Mouse (Mus musculus) layer of hippocampus, postnatal 10 days (tissue): ENCODE results near the gene Zfp667. TPM values are rescaled to one million over a fixed set of nuclear protein-coding genes. Genes with fewer than 3 reads are reported as not detected.
"Not testable (repeated sequence)": the region's sequence is repeated elsewhere in the genome, so short reads cannot be mapped to it uniquely, and the experiment has no call there.

Experiments used
- DNase-seq, 2 experiments: peaks; one replicate each; pipeline ENCODE4 v3.0.0; 2021; ENCODE audit warnings: low spot score in 2 of 2
- long read RNA-seq: library from polyadenylated mRNA; stranded (forward); transcript quantifications from one replicate; pipeline ENCODE4 v2.0.0, GENCODE M21; 2023
- total RNA-seq, 2 experiments: library from RNA; stranded (reverse); gene quantifications; 2 replicates each; pipeline ENCODE4 v1.2.3; 2021

Gene Zfp667
- total RNA-seq, result 10 to 100 TPM; 14.5 to 17.2 TPM
- long read RNA-seq, transcript Zfp667-201 (5 exons, 3,672 nt), result major isoform, 5 of 12 reads
- long read RNA-seq, partial matches to known transcripts, result 1 of 12 reads
- long read RNA-seq, other reads (novel, unspliced or antisense), result 6 of 12 reads

- peak; percentile 98 to 99 for DNase-seq
Observed at GRCm38 (mm10) chr7:6285842-6286705, at the start of gene Zfp667. Zfp667 (plus strand) TSS chr7:6286579.

- no peak for DNase-seq
Observed at GRCm38 (mm10) chr7:6239787-6240186, 46.6 kb upstream of the Zfp667 start.

DNA sequence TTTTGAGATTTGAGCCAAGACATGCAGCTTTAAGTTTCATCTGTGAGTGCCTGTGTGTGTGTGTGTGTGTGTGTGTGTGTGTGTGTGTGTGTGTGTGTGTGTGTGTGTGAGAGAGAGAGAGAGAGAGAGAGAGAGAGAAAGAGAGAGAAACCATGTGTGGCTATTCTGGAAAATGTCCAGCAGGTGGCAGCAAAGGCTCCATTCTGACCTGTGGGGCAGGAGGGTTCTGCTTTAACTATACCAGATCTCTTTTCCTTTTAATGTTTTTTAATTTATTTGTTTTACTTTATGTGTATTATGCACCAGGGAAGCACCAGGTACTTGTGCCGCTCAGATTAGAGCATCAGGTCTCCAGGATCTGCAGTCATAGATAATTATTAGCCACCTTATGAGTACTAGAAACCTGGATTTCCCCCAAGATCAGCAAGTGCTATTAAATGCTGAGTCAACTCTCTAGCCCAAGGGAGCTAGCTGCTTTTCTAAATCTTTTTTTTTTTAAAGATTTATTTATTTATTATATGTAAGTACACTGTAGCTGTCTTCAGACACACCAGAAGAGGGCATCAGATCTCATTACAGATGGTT, 45.4 kb upstream of the Zfp667 start:
- DNase-seq, result peak; percentile 36 to 53

- DNase-seq, result no peak
Observed at GRCm38 (mm10) chr7:6244361-6245292, 41.8 kb upstream of the Zfp667 start.

DNA sequence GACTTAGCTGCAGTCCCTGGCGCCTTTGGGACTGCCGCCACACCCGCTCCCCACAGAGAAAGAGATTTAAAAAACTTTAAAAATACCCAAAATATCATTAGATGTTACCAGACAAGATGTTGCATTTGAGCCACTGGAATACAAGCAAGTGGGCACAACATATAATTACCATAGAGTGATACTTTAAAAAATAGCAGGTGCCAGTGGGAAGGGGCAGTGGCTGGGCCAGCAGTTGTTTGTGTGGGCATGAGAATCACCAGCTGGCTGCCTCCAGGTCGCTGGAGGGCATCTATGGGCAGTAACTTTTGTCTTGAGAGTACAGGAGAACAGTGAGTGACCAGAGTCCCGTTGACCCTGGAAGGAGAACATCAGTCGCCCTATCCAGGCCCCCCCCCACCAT, 34.0 kb upstream of the Zfp667 start, which contains the start of gene Epp13:
Gene Epp13 (plus strand): TSS at position 301 of the 400 bp plus-strand sequence.
- DNase-seq, result no peak

GRCm38 (mm10) chr7:6254451-6254850, 31.9 kb upstream of the Zfp667 start:
- no peak for DNase-seq

DNA sequence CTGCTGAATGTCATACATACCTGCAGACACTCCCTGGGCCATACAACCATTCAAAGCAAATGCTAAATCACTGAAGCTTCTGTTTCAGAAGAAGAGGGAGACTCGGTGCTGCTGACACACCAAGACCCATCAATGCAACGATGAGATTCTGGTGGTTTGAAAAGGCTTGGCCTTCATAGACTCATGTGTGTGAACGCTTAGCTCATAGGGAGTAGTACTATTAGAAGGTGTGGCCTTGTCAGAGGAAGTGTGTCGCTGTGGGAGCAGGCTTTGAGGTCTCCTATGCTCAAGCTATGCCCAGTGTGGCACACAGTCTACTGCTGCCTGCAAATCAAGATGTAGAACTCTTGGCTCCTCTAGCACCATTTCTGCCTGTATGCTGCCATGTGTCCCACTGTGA, 29.0 kb upstream of the Zfp667 start:
- DNase-seq, result no peak

GRCm38 (mm10) chr7:6258232-6259220, 27.9 kb upstream of the Zfp667 start:
- DNase-seq, result no peak

DNA sequence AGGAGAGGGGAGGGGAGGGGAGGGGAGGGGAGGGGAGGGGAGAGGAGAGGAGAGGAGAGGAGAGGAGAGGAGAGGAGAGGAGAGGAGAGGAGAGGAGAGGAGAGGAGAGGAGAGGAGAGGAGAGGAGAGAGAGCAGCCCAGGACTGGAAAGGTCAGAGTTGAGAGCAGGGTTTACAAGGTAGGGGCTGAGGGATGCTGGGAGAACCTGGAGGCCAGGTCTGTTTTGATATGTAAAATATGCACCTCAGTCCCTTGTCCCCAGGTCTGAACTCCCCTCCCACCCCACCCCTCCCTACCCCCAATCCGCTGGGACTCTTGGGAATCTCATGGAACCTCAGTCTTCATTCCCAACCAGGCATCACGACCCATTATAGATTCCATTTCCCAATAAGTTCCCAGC, 26.4 kb upstream of the Zfp667 start:
- not testable (repeated sequence) for DNase-seq

DNA sequence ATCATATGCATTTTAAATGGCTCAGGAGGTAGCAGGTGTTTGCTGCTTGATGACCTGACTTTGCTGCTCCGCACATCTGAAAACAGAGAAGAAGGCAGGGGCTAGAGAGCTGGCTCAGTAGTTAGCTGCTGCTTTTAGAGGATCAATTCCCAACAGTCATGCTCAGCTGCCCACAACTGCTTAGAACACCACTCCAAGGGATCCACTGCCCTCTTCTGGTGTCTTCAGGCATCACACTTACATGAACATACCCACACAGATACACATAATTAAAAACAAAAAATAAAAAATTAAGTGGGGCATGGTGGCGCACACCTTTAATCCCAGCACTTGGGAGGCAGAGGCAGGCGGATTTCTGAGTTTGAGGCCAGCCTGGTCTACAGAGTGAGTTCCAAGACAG, 24.3 kb upstream of the Zfp667 start:
- no peak for DNase-seq

DNA sequence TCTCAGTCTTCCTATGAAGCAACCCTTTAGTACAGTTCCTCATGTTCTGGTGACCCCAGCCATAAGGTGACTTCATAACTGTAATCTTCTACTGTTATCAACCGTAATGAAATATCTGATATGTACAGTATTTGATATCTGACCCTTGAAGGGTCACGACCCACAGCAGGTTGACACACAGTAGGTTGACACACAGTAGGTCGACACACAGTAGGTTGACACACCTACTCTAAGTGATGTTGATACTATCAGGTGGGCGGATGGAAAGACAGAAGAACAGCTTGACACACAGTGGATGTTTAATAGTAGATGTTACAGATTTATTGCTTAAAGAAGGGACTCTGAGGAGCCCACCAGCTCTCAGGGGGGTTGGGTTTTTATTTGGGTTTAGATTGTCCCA, 23.4 kb upstream of the Zfp667 start:
- DNase-seq, result no peak

- DNase-seq, result peak; percentile 37 to 47
Observed at GRCm38 (mm10) chr7:6265695-6266094, 20.7 kb upstream of the Zfp667 start.

DNA sequence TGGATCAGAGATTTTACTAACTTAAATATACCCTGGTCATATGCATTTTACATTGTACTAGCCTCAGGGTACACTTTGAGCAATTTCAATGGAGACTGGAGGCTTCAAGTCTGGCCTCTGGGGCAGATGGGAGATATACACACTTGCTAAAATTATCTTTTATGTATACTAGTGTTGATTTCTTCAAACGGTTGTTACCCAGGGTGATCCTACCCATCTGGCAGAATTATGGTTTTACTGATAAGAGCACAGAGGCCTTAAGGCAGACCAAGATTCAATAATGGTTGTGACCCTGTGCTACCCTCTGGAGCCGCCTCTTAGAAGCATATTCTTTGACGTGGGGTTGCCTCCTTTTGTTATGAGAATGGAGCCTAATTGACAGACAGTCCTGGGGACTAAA, 8.5 kb upstream of the Zfp667 start:
- no peak for DNase-seq

DNA sequence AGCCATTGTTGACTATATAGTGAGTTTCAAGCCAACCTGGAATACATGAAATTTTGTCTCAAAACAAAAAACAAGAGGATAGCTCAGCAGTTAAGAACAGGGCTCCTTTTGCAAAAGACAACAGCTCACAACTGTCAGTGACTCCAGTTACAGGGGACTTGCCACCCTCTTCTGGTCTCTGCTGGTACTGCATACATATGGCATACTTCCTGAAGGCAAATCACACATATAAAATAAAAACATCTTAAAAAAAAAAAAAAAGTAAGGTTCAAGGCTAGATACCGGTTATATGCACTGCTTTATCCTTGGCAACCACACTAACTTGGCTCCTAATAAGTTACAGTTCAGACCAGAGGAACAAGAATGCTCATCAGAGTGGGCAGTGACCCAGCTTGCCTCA, 3.6 kb upstream of the Zfp667 start:
- peak; percentile 85 to 88 for DNase-seq

DNA sequence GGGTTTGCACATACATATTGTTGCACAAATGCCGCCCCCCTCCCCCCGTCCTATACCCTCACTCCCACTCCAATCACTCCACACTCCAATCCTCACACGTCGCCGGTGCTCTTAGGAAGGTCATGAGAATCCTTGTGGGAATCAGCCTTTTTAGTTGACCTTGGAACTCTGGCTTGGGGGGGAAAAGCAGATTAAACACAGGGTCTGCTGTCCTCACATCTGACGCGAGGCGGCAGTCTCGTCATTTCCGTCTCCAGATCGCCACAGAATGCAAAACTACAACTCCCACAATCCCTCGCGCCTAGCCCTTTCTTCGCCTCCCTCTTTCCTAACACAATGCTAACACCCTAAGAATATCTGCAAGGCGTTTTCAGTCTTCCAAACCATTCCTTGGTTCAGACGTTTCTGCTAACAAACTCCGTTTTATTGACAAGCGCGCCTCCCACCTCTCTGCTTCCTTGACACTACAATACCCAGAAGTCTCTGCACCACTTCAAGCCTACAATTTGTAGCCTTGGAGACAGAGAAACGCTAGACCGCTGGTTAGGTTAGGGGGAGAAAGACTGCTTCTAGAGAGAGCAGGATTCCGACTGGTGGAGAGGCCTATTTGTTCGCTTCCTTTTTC, 2.8 kb upstream of the Zfp667 start:
- DNase-seq, result peak; percentile 80 to 86

DNA sequence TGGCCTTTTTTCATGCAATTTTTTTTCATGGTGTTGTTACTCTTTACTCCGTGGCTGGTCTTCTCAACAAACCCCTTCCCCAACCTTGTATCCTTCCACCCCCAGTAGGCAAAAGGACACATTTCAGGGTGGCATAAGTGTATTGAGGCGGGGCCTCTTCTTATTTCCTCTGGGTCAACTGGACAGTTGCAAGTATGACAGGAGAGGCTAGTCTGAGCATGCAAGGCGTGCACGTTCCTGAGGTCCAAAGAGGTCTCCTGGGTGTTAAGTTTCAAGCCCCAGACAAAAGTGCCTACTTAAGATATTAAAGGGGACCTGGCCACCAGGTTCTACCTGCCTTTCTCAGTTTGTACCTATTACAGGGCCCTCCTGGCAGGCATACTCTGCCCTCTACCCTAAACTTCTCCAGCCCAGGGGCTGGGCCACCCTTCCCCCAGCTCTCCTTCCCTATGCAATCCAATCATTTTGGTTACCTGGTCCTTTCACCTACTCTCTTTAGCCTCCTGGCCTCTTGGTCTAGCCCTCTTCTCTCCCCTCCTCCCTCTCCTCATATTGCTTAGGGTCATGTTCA, 1.9 kb upstream of the Zfp667 start:
- no peak for DNase-seq

DNA sequence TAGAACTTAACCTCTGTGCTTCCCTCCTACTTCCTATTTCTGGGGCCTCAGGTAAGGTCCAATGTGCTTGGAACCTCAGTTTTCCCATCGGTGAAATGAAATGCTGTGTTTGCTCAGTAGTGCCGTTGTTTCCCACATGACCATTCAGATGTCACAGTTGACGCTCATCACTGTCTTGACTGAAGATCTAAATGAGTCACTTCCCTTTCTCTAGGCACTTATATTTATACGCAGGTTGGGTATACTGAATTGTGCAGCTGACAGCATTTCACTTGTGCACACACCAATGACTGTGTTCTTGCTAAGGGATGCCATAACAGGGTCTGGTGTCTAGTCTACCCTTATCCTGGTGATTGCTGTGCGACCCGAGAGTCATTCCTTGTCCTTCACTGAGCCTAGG, 1.0 kb upstream of the Zfp667 start:
- DNase-seq, result no peak

GRCm38 (mm10) chr7:6286921-6287531, 647 bp downstream of the Zfp667 start:
- DNase-seq, result peak in 1 of 2 experiments; percentile 40

- not testable (repeated sequence) for DNase-seq
Observed at GRCm38 (mm10) chr7:6291121-6291520, 4.7 kb downstream of the Zfp667 start.
